Mouse (Mus musculus) intestine, embryonic 16.5 days (tissue): ENCODE results near the gene Rasl2-9. TPM values are rescaled to one million over a fixed set of nuclear protein-coding genes. Genes with fewer than 3 reads are reported as not detected.

Source experiments
- microRNA-seq: library from miRNA; unstranded; fragments of <30 nt; microRNA quantifications from one replicate; pipeline ENCODE4, GENCODE M21; 2016
- polyA plus RNA-seq: library from polyadenylated mRNA; unstranded; fragments of >200 nt; fragmentation: Nextera tagmentation; extraction: Ambion mirVana; gene quantifications from 2 replicates; pipeline ENCODE4 v1.2.1, GENCODE M21; 2015

The Rasl2-9 gene
- polyA plus RNA-seq, 1 experiment from 2014 or later = 0.67 TPM

Small RNAs within 50 kb of the gene (microRNA-seq; reads per million reads assigned to microRNA genes)
- not detected for gene Gm26217

Other genes starting within 250 kb of the Rasl2-9 start
- gene Isoc2a, start 248.8 kb downstream of the Rasl2-9 start, polyA plus RNA-seq = 1.4 TPM in 2 replicates
- gene Gm36210, start 219.4 kb downstream of the Rasl2-9 start, polyA plus RNA-seq = not detected in 2 replicates
- 2.7 TPM in 2 replicates for gene Zfp628, start 210.7 kb downstream of the Rasl2-9 start, polyA plus RNA-seq
- gene Nat14, start 203.9 kb downstream of the Rasl2-9 start, polyA plus RNA-seq = 3.1 and 3.6 TPM in 2 replicates
- gene Ssc5d, start 200.2 kb downstream of the Rasl2-9 start, polyA plus RNA-seq = 3.6 and 3.7 TPM in 2 replicates
- 0.56 and 0.58 TPM in 2 replicates for gene Sbk2, start 161.5 kb downstream of the Rasl2-9 start, polyA plus RNA-seq
- gene Sbk3, start 154.8 kb downstream of the Rasl2-9 start, polyA plus RNA-seq = not detected in 2 replicates
- gene Zfp579, start 129.8 kb downstream of the Rasl2-9 start, polyA plus RNA-seq = 20.3 and 21.7 TPM in 2 replicates
- 24.3 and 27.3 TPM in 2 replicates for gene Zfp524, start 111.5 kb downstream of the Rasl2-9 start, polyA plus RNA-seq
- gene Fiz1, start 111.3 kb downstream of the Rasl2-9 start, polyA plus RNA-seq = 25.4 and 27.1 TPM in 2 replicates
- gene Gm44973, start 110.5 kb downstream of the Rasl2-9 start, polyA plus RNA-seq = 3.6 and 4.7 TPM in 2 replicates
- 3.5 and 4.0 TPM in 2 replicates for gene Zfp865, start 105.6 kb downstream of the Rasl2-9 start, polyA plus RNA-seq
- 10.1 and 13.7 TPM in 2 replicates for gene Ccdc106, start 105.4 kb downstream of the Rasl2-9 start, polyA plus RNA-seq
- gene 4632433K11Rik, start 91.8 kb downstream of the Rasl2-9 start, polyA plus RNA-seq = not detected in 2 replicates
- 7.9 and 8.0 TPM in 2 replicates for gene Zfp784, start 87.5 kb downstream of the Rasl2-9 start, polyA plus RNA-seq
- gene Zfp580, start 74.4 kb downstream of the Rasl2-9 start, polyA plus RNA-seq = 18.2 and 20.2 TPM in 2 replicates
- gene U2af2, start 63.8 kb downstream of the Rasl2-9 start, polyA plus RNA-seq = 107 and 112 TPM in 2 replicates
- gene Epn1, start 45.7 kb downstream of the Rasl2-9 start, polyA plus RNA-seq = 75.0 and 87.4 TPM in 2 replicates
- gene Rfpl4, start 9.0 kb downstream of the Rasl2-9 start, polyA plus RNA-seq = not detected in 2 replicates
- not detected in 2 replicates for gene Vmn1r55, start 23.7 kb upstream of the Rasl2-9 start, polyA plus RNA-seq
- not detected in 2 replicates for gene Vmn1r56, start 70.8 kb upstream of the Rasl2-9 start, polyA plus RNA-seq
- not detected in 2 replicates for gene Vmn1r57, start 92.5 kb upstream of the Rasl2-9 start, polyA plus RNA-seq
- gene Gm5065, start 224.6 kb upstream of the Rasl2-9 start, polyA plus RNA-seq = not detected in 2 replicates
- gene Nlrp2, start 225.1 kb upstream of the Rasl2-9 start, polyA plus RNA-seq = not detected in 2 replicates